Mouse (Mus musculus): ENCODE data around the gene Gm28047. TPM values are rescaled to one million over a fixed set of nuclear protein-coding genes. Genes with fewer than 3 reads are reported as not detected.
"Not testable (repeated sequence)": the region's sequence is repeated elsewhere in the genome, so short reads cannot be mapped to it uniquely, and the experiment has no call there.

Gm28047 gene
- total and polyA plus RNA-seq, 2 experiments: not detected

- Histone ChIP-seq H3K4me3 (ENCODE audit: insufficient read depth, low read depth, low read length) (no peak overlapping the region), H3K9ac (ENCODE audit: low read depth, low read length) (no peak overlapping the region), H3K4me1 (ENCODE audit: control insufficient read depth, insufficient read depth, low read length) (peaks cover 12% of the 10 kb centered on the region), H3K36me3 (ENCODE audit: control insufficient read depth, insufficient read depth, low read length) (peaks cover 16% of the 10 kb centered on the region), H3K79me2 (ENCODE audit: control insufficient read depth, insufficient read depth, low read length) (no peaks in the 10 kb centered on the region), H3K27me3 (ENCODE audit: control insufficient read depth, insufficient read depth, low read length) (no peaks in the 10 kb centered on the region), H3K27ac (replicated peaks; ENCODE audit: insufficient read depth, low read depth, low read length) (no peak overlapping the region)
- WGBS: 87% methylated on average over 3 of the region's 3 CpGs
- TF ChIP-seq POLR2A (IDR thresholded peaks at IDR 0.05; ENCODE audit: extremely low read depth, insufficient read depth, low read length): no peak
- no peak for TF ChIP-seq CTCF (IDR thresholded peaks at IDR 0.05; ENCODE audit: low read depth, low read length)
- no peak for DNase-seq (ENCODE audit: extremely low read depth, low read depth, low spot score)
These were observed 33.1 kb upstream of the Gm28047 start for GRCm38 (mm10) chr15:102657926-102658381.

- Histone ChIP-seq H3K4me3 (ENCODE audit: insufficient read depth, low read depth, low read length) (no peak overlapping the region), H3K36me3 (ENCODE audit: control insufficient read depth, insufficient read depth, low read length) (peaks cover 6% of the 10 kb centered on the region), H3K79me2 (ENCODE audit: control insufficient read depth, insufficient read depth, low read length) (no peaks in the 10 kb centered on the region), H3K4me1 (ENCODE audit: control insufficient read depth, insufficient read depth, low read length) (peaks cover 12% of the 10 kb centered on the region), H3K27me3 (ENCODE audit: control insufficient read depth, insufficient read depth, low read length) (no peaks in the 10 kb centered on the region), H3K27ac (replicated peaks; ENCODE audit: insufficient read depth, low read depth, low read length) (no peak overlapping the region), H3K9ac (ENCODE audit: low read depth, low read length) (no peak overlapping the region)
- WGBS: 9% methylated on average over 4 of the region's 4 CpGs
- TF ChIP-seq POLR2A (IDR thresholded peaks at IDR 0.05; ENCODE audit: extremely low read depth, insufficient read depth, low read length): no peak
- TF ChIP-seq CTCF (IDR thresholded peaks at IDR 0.05; ENCODE audit: low read depth, low read length): no peak
- peak; percentile 45 for DNase-seq (ENCODE audit: extremely low read depth, low read depth, low spot score)
These were observed 31.8 kb upstream of the Gm28047 start for GRCm38 (mm10) chr15:102656658-102657057.

GRCm38 (mm10) chr15:102651928-102652660 is 27.2 kb upstream of the Gm28047 start:
- H3K36me3 ChIP-seq (ENCODE audit: control insufficient read depth, insufficient read depth, low read length); H3K79me2 ChIP-seq (ENCODE audit: control insufficient read depth, insufficient read depth, low read length); H3K4me3 ChIP-seq (ENCODE audit: insufficient read depth, low read depth, low read length); H3K27me3 ChIP-seq (ENCODE audit: control insufficient read depth, insufficient read depth, low read length); H3K27ac ChIP-seq (replicated peaks; ENCODE audit: insufficient read depth, low read depth, low read length); DNase-seq (ENCODE audit: extremely low read depth, low read depth, low spot score); H3K9ac ChIP-seq (ENCODE audit: low read depth, low read length): not testable (repeated sequence)
- 78% methylated on average over 9 of the region's 9 CpGs for WGBS
- H3K4me1 ChIP-seq (ENCODE audit: control insufficient read depth, insufficient read depth, low read length): peaks cover 12% of the 10 kb centered on the region

GRCm38 (mm10) chr15:102651107-102651506 is 26.2 kb upstream of the Gm28047 start:
- WGBS: 88% methylated on average over 3 of the region's 3 CpGs
- DNase-seq (ENCODE audit: extremely low read depth, low read depth, low spot score): no peak
- no peaks in the 10 kb centered on the region for H3K36me3 ChIP-seq (ENCODE audit: control insufficient read depth, insufficient read depth, low read length)
- no peak for TF ChIP-seq CTCF (IDR thresholded peaks at IDR 0.05; ENCODE audit: low read depth, low read length)
- no peak for TF ChIP-seq POLR2A (IDR thresholded peaks at IDR 0.05; ENCODE audit: extremely low read depth, insufficient read depth, low read length)
- no peaks in the 10 kb centered on the region for H3K79me2 ChIP-seq (ENCODE audit: control insufficient read depth, insufficient read depth, low read length)
- peaks cover 7% of the 10 kb centered on the region for H3K4me1 ChIP-seq (ENCODE audit: control insufficient read depth, insufficient read depth, low read length)
- no peaks in the 10 kb centered on the region for H3K27me3 ChIP-seq (ENCODE audit: control insufficient read depth, insufficient read depth, low read length)
- no peak overlapping the region for H3K4me3 ChIP-seq (ENCODE audit: insufficient read depth, low read depth, low read length)
- no peak overlapping the region for H3K27ac ChIP-seq (replicated peaks; ENCODE audit: insufficient read depth, low read depth, low read length)
- H3K9ac ChIP-seq (ENCODE audit: low read depth, low read length): no peak overlapping the region

- Histone ChIP-seq H3K27ac (replicated peaks; ENCODE audit: insufficient read depth, low read depth, low read length) (no peak overlapping the region), H3K9ac (ENCODE audit: low read depth, low read length) (no peak overlapping the region), H3K27me3 (ENCODE audit: control insufficient read depth, insufficient read depth, low read length) (no peaks in the 10 kb centered on the region), H3K79me2 (ENCODE audit: control insufficient read depth, insufficient read depth, low read length) (no peaks in the 10 kb centered on the region), H3K4me1 (ENCODE audit: control insufficient read depth, insufficient read depth, low read length) (no peaks in the 10 kb centered on the region), H3K36me3 (ENCODE audit: control insufficient read depth, insufficient read depth, low read length) (no peaks in the 10 kb centered on the region), H3K4me3 (ENCODE audit: insufficient read depth, low read depth, low read length) (no peak overlapping the region)
- 90% methylated on average over 3 of the region's 3 CpGs for WGBS
- no peak for TF ChIP-seq POLR2A (IDR thresholded peaks at IDR 0.05; ENCODE audit: extremely low read depth, insufficient read depth, low read length)
- TF ChIP-seq CTCF (IDR thresholded peaks at IDR 0.05; ENCODE audit: low read depth, low read length): no peak
- no peak for DNase-seq (ENCODE audit: extremely low read depth, low read depth, low spot score)
These were observed 10.9 kb upstream of the Gm28047 start for GRCm38 (mm10) chr15:102635817-102636216.

- Histone ChIP-seq H3K36me3 (ENCODE audit: control insufficient read depth, insufficient read depth, low read length) (no peaks in the 10 kb centered on the region), H3K4me1 (ENCODE audit: control insufficient read depth, insufficient read depth, low read length) (no peaks in the 10 kb centered on the region), H3K79me2 (ENCODE audit: control insufficient read depth, insufficient read depth, low read length) (no peaks in the 10 kb centered on the region), H3K4me3 (ENCODE audit: insufficient read depth, low read depth, low read length) (no peak overlapping the region), H3K27ac (replicated peaks; ENCODE audit: insufficient read depth, low read depth, low read length) (no peak overlapping the region), H3K27me3 (ENCODE audit: control insufficient read depth, insufficient read depth, low read length) (no peaks in the 10 kb centered on the region), H3K9ac (ENCODE audit: low read depth, low read length) (no peak overlapping the region)
- WGBS: 91% methylated on average over 8 of the region's 8 CpGs
- DNase-seq (ENCODE audit: extremely low read depth, low read depth, low spot score): no peak
- TF ChIP-seq CTCF (IDR thresholded peaks at IDR 0.05; ENCODE audit: low read depth, low read length) (no peak), POLR2A (IDR thresholded peaks at IDR 0.05; ENCODE audit: extremely low read depth, insufficient read depth, low read length) (no peak)
These were observed 9.8 kb upstream of the Gm28047 start for GRCm38 (mm10) chr15:102634684-102635083.

All from liver, adult 2 months (tissue).